Mouse (Mus musculus): Measurements from ENCODE around the gene Psmb5. TPM values are rescaled to one million over a fixed set of nuclear protein-coding genes. Genes with fewer than 3 reads are reported as not detected.

The Psmb5 gene
- 173 TPM for polyA plus RNA-seq (2014; fragmentation: Illumina TruSeq; extraction: RNeasy Lipid Tissue Mini Kit (QIAGEN cat#74804); ENCODE audit: low read depth, low replicate concordance)

GRCm38 (mm10) chr14:54617897-54618365 is at the start of gene Psmb5:
Psmb5 (minus strand) TSS chr14:54618022.

GRCm38 (mm10) chr14:54641305-54641969 is 23.6 kb upstream of the Psmb5 start, which contains the start of gene Cdh24:
Cdh24 (minus strand) TSS chr14:54641364.

GRCm38 (mm10) chr14:54640946-54641304 is 23.1 kb upstream of the Psmb5 start, which contains the start of gene Gm17606:
Gm17606 (plus strand) TSS chr14:54640952.

GRCm38 (mm10) chr14:54621133-54621532 is 3.3 kb upstream of the Psmb5 start, which contains the start of gene Psmb11:
Psmb11 (plus strand) TSS chr14:54621433.

GRCm38 (mm10) chr14:54605752-54606321 is 12.0 kb downstream of the Psmb5 start, which contains the start of gene 4931414P19Rik:
4931414P19Rik (minus strand) TSS chr14:54605993.

GRCm38 (mm10) chr14:54577089-54577982 is 40.5 kb downstream of the Psmb5 start, which contains the start of gene Ajuba:
Ajuba (minus strand) TSS chr14:54577558.

Other genes with a start within 250 kb of the Psmb5 start
- 13.5 TPM for gene Slc7a7, start 200.2 kb downstream of the Psmb5 start, polyA plus RNA-seq (2014; fragmentation: Illumina TruSeq; extraction: RNeasy Lipid Tissue Mini Kit (QIAGEN cat#74804); ENCODE audit: low read depth, low replicate concordance)
- gene Mrpl52, start 191.1 kb downstream of the Psmb5 start, polyA plus RNA-seq (2014; fragmentation: Illumina TruSeq; extraction: RNeasy Lipid Tissue Mini Kit (QIAGEN cat#74804); ENCODE audit: low read depth, low replicate concordance) = 135 TPM
- 17.9 TPM for gene Mmp14, start 186.4 kb downstream of the Psmb5 start, polyA plus RNA-seq (2014; fragmentation: Illumina TruSeq; extraction: RNeasy Lipid Tissue Mini Kit (QIAGEN cat#74804); ENCODE audit: low read depth, low replicate concordance)
- gene Lrp10, start 153.9 kb downstream of the Psmb5 start, polyA plus RNA-seq (2014; fragmentation: Illumina TruSeq; extraction: RNeasy Lipid Tissue Mini Kit (QIAGEN cat#74804); ENCODE audit: low read depth, low replicate concordance) = 37.3 TPM
- gene Rem2, start 141.9 kb downstream of the Psmb5 start, polyA plus RNA-seq (2014; fragmentation: Illumina TruSeq; extraction: RNeasy Lipid Tissue Mini Kit (QIAGEN cat#74804); ENCODE audit: low read depth, low replicate concordance) = not detected
- gene Prmt5, start 100.5 kb downstream of the Psmb5 start, polyA plus RNA-seq (2014; fragmentation: Illumina TruSeq; extraction: RNeasy Lipid Tissue Mini Kit (QIAGEN cat#74804); ENCODE audit: low read depth, low replicate concordance) = 33.3 TPM
- 4.4 TPM for gene Haus4, start 63.4 kb downstream of the Psmb5 start, polyA plus RNA-seq (2014; fragmentation: Illumina TruSeq; extraction: RNeasy Lipid Tissue Mini Kit (QIAGEN cat#74804); ENCODE audit: low read depth, low replicate concordance)
- 6.6 TPM for gene Ajuba, start 40.5 kb downstream of the Psmb5 start, polyA plus RNA-seq (2014; fragmentation: Illumina TruSeq; extraction: RNeasy Lipid Tissue Mini Kit (QIAGEN cat#74804); ENCODE audit: low read depth, low replicate concordance)
- 4.7 TPM for gene 4931414P19Rik, start 12.0 kb downstream of the Psmb5 start, polyA plus RNA-seq (2014; fragmentation: Illumina TruSeq; extraction: RNeasy Lipid Tissue Mini Kit (QIAGEN cat#74804); ENCODE audit: low read depth, low replicate concordance)
- not detected for gene Psmb11, start 3.4 kb upstream of the Psmb5 start, polyA plus RNA-seq (2014; fragmentation: Illumina TruSeq; extraction: RNeasy Lipid Tissue Mini Kit (QIAGEN cat#74804); ENCODE audit: low read depth, low replicate concordance)
- not detected for gene Gm17606, start 22.9 kb upstream of the Psmb5 start, polyA plus RNA-seq (2014; fragmentation: Illumina TruSeq; extraction: RNeasy Lipid Tissue Mini Kit (QIAGEN cat#74804); ENCODE audit: low read depth, low replicate concordance)
- 0.58 TPM for gene Cdh24, start 23.3 kb upstream of the Psmb5 start, polyA plus RNA-seq (2014; fragmentation: Illumina TruSeq; extraction: RNeasy Lipid Tissue Mini Kit (QIAGEN cat#74804); ENCODE audit: low read depth, low replicate concordance)
- gene 1700123O20Rik, start 68.2 kb upstream of the Psmb5 start, polyA plus RNA-seq (2014; fragmentation: Illumina TruSeq; extraction: RNeasy Lipid Tissue Mini Kit (QIAGEN cat#74804); ENCODE audit: low read depth, low replicate concordance) = 15.0 TPM
- gene Acin1, start 68.9 kb upstream of the Psmb5 start, polyA plus RNA-seq (2014; fragmentation: Illumina TruSeq; extraction: RNeasy Lipid Tissue Mini Kit (QIAGEN cat#74804); ENCODE audit: low read depth, low replicate concordance) = 103 TPM
- not detected for gene Gm29776, start 80.8 kb upstream of the Psmb5 start, polyA plus RNA-seq (2014; fragmentation: Illumina TruSeq; extraction: RNeasy Lipid Tissue Mini Kit (QIAGEN cat#74804); ENCODE audit: low read depth, low replicate concordance)
- gene Cebpe, start 94.2 kb upstream of the Psmb5 start, polyA plus RNA-seq (2014; fragmentation: Illumina TruSeq; extraction: RNeasy Lipid Tissue Mini Kit (QIAGEN cat#74804); ENCODE audit: low read depth, low replicate concordance) = not detected
- 2.3 TPM for gene Slc7a8, start 163.9 kb upstream of the Psmb5 start, polyA plus RNA-seq (2014; fragmentation: Illumina TruSeq; extraction: RNeasy Lipid Tissue Mini Kit (QIAGEN cat#74804); ENCODE audit: low read depth, low replicate concordance)
- gene Rnf212b, start 196.1 kb upstream of the Psmb5 start, polyA plus RNA-seq (2014; fragmentation: Illumina TruSeq; extraction: RNeasy Lipid Tissue Mini Kit (QIAGEN cat#74804); ENCODE audit: low read depth, low replicate concordance) = not detected